Mouse (Mus musculus): Measurements from ENCODE around the gene Spata25.
"Not testable (repeated sequence)": the region's sequence is repeated elsewhere in the genome, so short reads cannot be mapped to it uniquely, and the experiment has no call there.

Spata25 gene

GRCm38 (mm10) chr2:164828437-164828836, at the start of gene Spata25:
Spata25 (minus strand) TSS chr2:164828537.
- no peak for DNase-seq (ENCODE audit: low spot score in 2 of 2)

GRCm38 (mm10) chr2:164877376-164878215, 49.3 kb upstream of the Spata25 start:
- DNase-seq (ENCODE audit: low spot score in 2 of 2), result not testable (repeated sequence)

- DNase-seq (ENCODE audit: low spot score in 2 of 2), result not testable (repeated sequence)
These were observed 47.3 kb upstream of the Spata25 start for GRCm38 (mm10) chr2:164875648-164876047.

- no peak for DNase-seq (ENCODE audit: low spot score in 2 of 2)
These were observed 46.0 kb upstream of the Spata25 start for GRCm38 (mm10) chr2:164874239-164874769.

GRCm38 (mm10) chr2:164873621-164874020, 45.3 kb upstream of the Spata25 start:
- DNase-seq (ENCODE audit: low spot score in 2 of 2), result no peak

GRCm38 (mm10) chr2:164871602-164872303, 43.4 kb upstream of the Spata25 start:
- no peak for DNase-seq (ENCODE audit: low spot score in 2 of 2)

GRCm38 (mm10) chr2:164868491-164868890, 40.2 kb upstream of the Spata25 start:
- no peak for DNase-seq (ENCODE audit: low spot score in 2 of 2)

GRCm38 (mm10) chr2:164867566-164867965, 39.2 kb upstream of the Spata25 start:
- DNase-seq (ENCODE audit: low spot score in 2 of 2), result no peak

- no peak for DNase-seq (ENCODE audit: low spot score in 2 of 2)
These were observed 38.6 kb upstream of the Spata25 start for GRCm38 (mm10) chr2:164866741-164867551.

GRCm38 (mm10) chr2:164864593-164864992, 36.3 kb upstream of the Spata25 start:
- DNase-seq (ENCODE audit: low spot score in 2 of 2), result no peak

GRCm38 (mm10) chr2:164863411-164863810, 35.1 kb upstream of the Spata25 start:
- DNase-seq (ENCODE audit: low spot score in 2 of 2), result not testable (repeated sequence)

GRCm38 (mm10) chr2:164862179-164862861, 34.0 kb upstream of the Spata25 start:
- peak in 1 of 2 experiments; percentile 48 for DNase-seq (ENCODE audit: low spot score in 2 of 2)

GRCm38 (mm10) chr2:164861094-164861493, 32.8 kb upstream of the Spata25 start:
- DNase-seq (ENCODE audit: low spot score in 2 of 2), result no peak

GRCm38 (mm10) chr2:164859640-164860432, 31.5 kb upstream of the Spata25 start:
- no peak for DNase-seq (ENCODE audit: low spot score in 2 of 2)

- no peak for DNase-seq (ENCODE audit: low spot score in 2 of 2)
These were observed 30.8 kb upstream of the Spata25 start for GRCm38 (mm10) chr2:164859155-164859554.

GRCm38 (mm10) chr2:164857842-164858553, 29.7 kb upstream of the Spata25 start:
- DNase-seq (ENCODE audit: low spot score in 2 of 2), result no peak

GRCm38 (mm10) chr2:164857101-164857821, 28.9 kb upstream of the Spata25 start, which contains the start of gene Pltp:
Pltp (minus strand) TSS chr2:164857711.
- DNase-seq (ENCODE audit: low spot score in 2 of 2), result peak in 1 of 2 experiments; percentile 36

- no peak for DNase-seq (ENCODE audit: low spot score in 2 of 2)
These were observed 28.2 kb upstream of the Spata25 start for GRCm38 (mm10) chr2:164856309-164857100.

Data from frontal cortex, postnatal 10 days (tissue).